Mouse (Mus musculus): ENCODE results near the gene Myh10. TPM values are rescaled to one million over a fixed set of nuclear protein-coding genes. Genes with fewer than 3 reads are reported as not detected.

Myh10 gene
- polyA plus RNA-seq, 1 experiment from 2014 or later = 18.5 TPM

- no peak for DNase-seq
- no peaks in the 10 kb centered on the region for H3K27me3 ChIP-seq
- H3K4me1 ChIP-seq (replicated peaks) = peaks cover 5% of the 10 kb centered on the region; the same call in 1 of the 2 replicates
- 64% methylated on average over 5 of the region's 5 CpGs for WGBS (ENCODE audit: insufficient replicate concordance)
- ATAC-seq (ENCODE audit: low read depth) = no peak
- H3K4me2 ChIP-seq = no peak overlapping the region
- no peak overlapping the region for H3K4me3 ChIP-seq (replicated peaks)
- no peak overlapping the region for H3K9ac ChIP-seq
- H3K9me3 ChIP-seq (replicated peaks) = no peaks in the 10 kb centered on the region
- no peak overlapping the region for H3K27ac ChIP-seq
- no peaks in the 10 kb centered on the region for H3K36me3 ChIP-seq
These were observed 18.9 kb upstream of the Myh10 start for GRCm38 (mm10) chr11:68672270-68672970.

GRCm38 (mm10) chr11:68674071-68674470 lies 17.3 kb upstream of the Myh10 start:
- Histone ChIP-seq H3K9ac (no peak overlapping the region), H3K27me3 (no peaks in the 10 kb centered on the region), H3K27ac (no peak overlapping the region), H3K36me3 (no peaks in the 10 kb centered on the region), H3K4me2 (no peak overlapping the region), H3K4me1 (replicated peaks) (peaks cover 5% of the 10 kb centered on the region; the same call in 1 of the 2 replicates), H3K9me3 (replicated peaks) (no peaks in the 10 kb centered on the region), H3K4me3 (replicated peaks) (no peak overlapping the region)
- WGBS (ENCODE audit: insufficient replicate concordance) = 55% methylated on average over 3 of the region's 3 CpGs
- DNase-seq = no peak
- ATAC-seq (ENCODE audit: low read depth) = no peak

GRCm38 (mm10) chr11:68674643-68675042 lies 16.7 kb upstream of the Myh10 start:
- H3K4me3 ChIP-seq (replicated peaks) = no peak overlapping the region
- no peaks in the 10 kb centered on the region for H3K36me3 ChIP-seq
- ATAC-seq (ENCODE audit: low read depth) = no peak
- no peak overlapping the region for H3K9ac ChIP-seq
- H3K4me2 ChIP-seq = no peak overlapping the region
- H3K9me3 ChIP-seq (replicated peaks) = no peaks in the 10 kb centered on the region
- peaks cover 5% of the 10 kb centered on the region; the same call in 1 of the 2 replicates for H3K4me1 ChIP-seq (replicated peaks)
- DNase-seq = no peak
- no peak overlapping the region for H3K27ac ChIP-seq
- no peaks in the 10 kb centered on the region for H3K27me3 ChIP-seq
- 62% methylated on average over 3 of the region's 3 CpGs for WGBS (ENCODE audit: insufficient replicate concordance)

DNA sequence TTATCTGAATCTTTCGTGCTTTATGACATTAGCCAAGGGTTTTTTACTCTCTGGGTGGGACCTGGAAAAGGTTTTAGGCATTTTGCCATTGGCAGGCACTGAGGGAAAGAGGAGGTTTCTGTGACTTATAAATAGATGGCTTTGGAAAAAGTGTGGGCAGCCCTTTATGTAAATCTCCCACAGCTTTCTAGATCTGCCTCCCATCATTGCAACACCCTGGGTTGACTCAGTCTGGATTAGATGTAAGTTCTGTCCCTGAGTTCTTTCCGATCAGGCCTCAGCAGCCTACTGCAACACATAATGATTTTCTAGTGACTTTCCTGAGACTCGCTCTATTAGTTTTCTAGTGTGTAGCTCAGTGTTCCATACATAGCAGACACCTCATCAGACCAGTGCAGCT lies 16.1 kb upstream of the Myh10 start:
- H3K27ac ChIP-seq = no peak overlapping the region
- no peak overlapping the region for H3K4me2 ChIP-seq
- no peak for DNase-seq
- H3K4me3 ChIP-seq (replicated peaks) = no peak overlapping the region
- WGBS (ENCODE audit: insufficient replicate concordance) = 49% methylated on average over 3 of the region's 3 CpGs
- ATAC-seq (ENCODE audit: low read depth) = no peak
- peaks cover 5% of the 10 kb centered on the region; the same call in 1 of the 2 replicates for H3K4me1 ChIP-seq (replicated peaks)
- H3K9ac ChIP-seq = no peak overlapping the region
- H3K9me3 ChIP-seq (replicated peaks) = no peaks in the 10 kb centered on the region
- H3K27me3 ChIP-seq = no peaks in the 10 kb centered on the region
- no peaks in the 10 kb centered on the region for H3K36me3 ChIP-seq

DNA sequence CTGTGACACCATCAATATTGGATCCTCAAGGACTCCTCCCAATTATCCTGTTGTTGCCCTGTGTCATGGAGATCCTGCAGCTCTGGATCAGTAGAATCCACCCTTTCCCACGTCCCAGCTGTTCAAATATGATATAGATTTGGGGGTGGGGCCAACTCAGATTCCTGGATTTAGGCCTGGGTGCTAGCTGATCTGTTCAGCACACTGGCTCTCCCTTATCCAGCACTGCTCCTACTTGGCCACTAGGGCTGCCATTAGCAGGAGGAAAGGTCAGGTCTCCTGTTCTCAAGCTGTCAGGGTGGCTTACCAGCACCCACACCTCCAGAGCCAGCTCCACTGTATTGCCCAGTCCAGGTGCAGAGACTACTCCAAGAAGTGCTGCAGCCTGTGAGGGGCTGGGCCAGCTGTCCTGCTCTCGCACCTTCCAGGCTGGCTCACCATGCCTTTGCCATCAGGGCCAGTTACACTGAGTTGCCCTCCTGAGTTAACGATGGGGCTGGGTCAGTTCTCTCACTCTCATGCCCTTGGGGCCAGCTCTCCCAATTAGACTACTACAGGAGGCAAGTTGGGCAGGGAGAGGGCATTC lies 10.0 kb upstream of the Myh10 start:
- Histone ChIP-seq H3K36me3 (no peaks in the 10 kb centered on the region), H3K27ac (no peak overlapping the region), H3K9ac (no peak overlapping the region), H3K4me3 (replicated peaks) (no peak overlapping the region), H3K4me1 (replicated peaks) (peaks cover 20% of the 10 kb centered on the region), H3K4me2 (no peak overlapping the region), H3K9me3 (replicated peaks) (no peaks in the 10 kb centered on the region), H3K27me3 (no peaks in the 10 kb centered on the region)
- ATAC-seq (ENCODE audit: low read depth) = peak; percentile 45
- 50% methylated on average over 3 of the region's 3 CpGs for WGBS (ENCODE audit: insufficient replicate concordance)
- DNase-seq = peak; percentile 9

DNA sequence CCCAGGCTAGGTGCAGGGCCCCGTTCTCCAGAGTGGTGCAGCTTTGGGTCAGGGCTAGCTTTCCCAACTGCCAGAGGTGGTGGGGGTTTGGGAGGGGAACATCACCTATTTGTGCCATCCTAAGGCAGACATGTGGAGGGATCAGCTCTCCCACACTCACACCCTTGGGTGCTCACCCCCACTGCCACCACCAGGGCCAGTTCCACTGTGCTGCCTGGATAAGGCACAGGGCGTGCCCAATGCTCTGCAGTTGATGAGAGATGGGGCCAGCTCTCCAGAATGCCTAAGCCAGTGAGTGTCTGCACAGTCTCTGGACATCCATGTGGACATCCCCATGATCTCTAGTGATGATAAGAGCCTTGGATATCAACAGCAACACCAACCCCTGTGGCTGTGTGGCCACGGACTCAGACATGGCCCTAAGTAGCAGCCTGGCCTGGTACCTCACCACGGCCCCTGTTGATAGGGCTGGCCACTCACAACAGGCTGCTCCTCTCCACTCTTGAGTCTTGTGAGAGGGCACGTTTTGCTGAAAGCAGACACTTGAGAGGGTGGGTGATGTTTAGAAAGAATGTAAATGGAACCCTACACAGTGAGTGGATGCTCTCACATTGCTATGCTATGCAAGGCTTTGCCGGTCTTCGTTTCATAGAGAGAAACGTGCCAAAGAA lies 9.1 kb upstream of the Myh10 start:
- ATAC-seq (ENCODE audit: low read depth) = peak; percentile 96
- no peak overlapping the region for H3K4me2 ChIP-seq
- no peaks in the 10 kb centered on the region for H3K36me3 ChIP-seq
- H3K9me3 ChIP-seq (replicated peaks) = no peaks in the 10 kb centered on the region
- H3K27me3 ChIP-seq = no peaks in the 10 kb centered on the region
- no peak overlapping the region for H3K4me3 ChIP-seq (replicated peaks)
- peaks cover 20% of the 10 kb centered on the region for H3K4me1 ChIP-seq (replicated peaks)
- DNase-seq = peak; percentile 45
- WGBS (ENCODE audit: insufficient replicate concordance) = 67% methylated on average over 8 of the region's 8 CpGs
- H3K27ac ChIP-seq = no peak overlapping the region
- H3K9ac ChIP-seq = no peak overlapping the region

DNA sequence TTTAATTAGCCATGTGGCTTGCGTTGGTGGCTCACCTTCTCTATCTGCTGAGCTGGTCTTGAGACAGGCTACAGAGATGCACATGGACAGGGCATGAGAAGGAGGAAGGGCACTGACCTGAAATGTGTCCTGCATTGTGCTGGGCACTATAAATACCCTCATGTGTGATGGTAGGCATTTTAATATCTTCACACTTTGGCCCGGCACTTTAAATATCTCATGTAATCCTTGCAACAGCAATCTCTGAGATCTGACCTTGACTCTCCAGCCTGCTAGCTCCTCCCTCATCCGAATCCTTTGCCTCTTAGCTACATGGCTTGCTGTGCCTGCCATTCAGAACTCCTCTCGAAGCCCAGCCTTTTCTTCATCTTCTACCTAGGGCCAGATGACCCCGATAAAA lies 5.4 kb upstream of the Myh10 start:
- H3K36me3 ChIP-seq = no peaks in the 10 kb centered on the region
- no peak overlapping the region for H3K4me3 ChIP-seq (replicated peaks)
- H3K4me2 ChIP-seq = no peak overlapping the region
- no peak for DNase-seq
- peaks cover 32% of the 10 kb centered on the region for H3K4me1 ChIP-seq (replicated peaks)
- no peaks in the 10 kb centered on the region for H3K27me3 ChIP-seq
- no peaks in the 10 kb centered on the region for H3K9me3 ChIP-seq (replicated peaks)
- ATAC-seq (ENCODE audit: low read depth) = no peak
- no peak overlapping the region for H3K27ac ChIP-seq
- WGBS (ENCODE audit: insufficient replicate concordance) = 61% methylated on average over 5 of the region's 5 CpGs
- H3K9ac ChIP-seq = no peak overlapping the region

DNA sequence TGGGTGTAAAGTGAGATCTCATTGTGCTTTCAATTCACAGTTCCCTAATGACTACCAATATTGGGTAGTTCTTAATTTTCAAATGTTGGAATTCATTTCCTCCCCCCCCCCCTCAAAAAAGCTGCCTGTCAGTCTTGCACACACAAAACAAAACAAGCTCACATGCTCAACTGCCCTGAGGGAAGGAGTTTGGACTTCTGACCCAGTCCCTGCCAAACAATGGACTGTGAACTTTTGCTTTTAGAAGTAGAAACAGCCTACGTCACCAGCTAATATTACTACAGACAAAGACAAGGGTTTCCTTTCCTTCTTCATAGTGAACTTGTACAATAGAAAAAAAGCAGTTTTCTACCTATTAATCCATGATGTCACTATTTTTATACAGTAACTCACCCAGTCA lies 2.1 kb upstream of the Myh10 start:
- H3K4me2 ChIP-seq = no peak overlapping the region
- ATAC-seq (ENCODE audit: low read depth) (no peak), DNase-seq (no peak)
- WGBS (ENCODE audit: insufficient replicate concordance) = 73% methylated on average over 1 of the region's 1 CpGs
- no peak overlapping the region for H3K27ac ChIP-seq
- no peaks in the 10 kb centered on the region for H3K9me3 ChIP-seq (replicated peaks)
- no peaks in the 10 kb centered on the region for H3K27me3 ChIP-seq
- H3K4me1 ChIP-seq (replicated peaks) = peaks cover 34% of the 10 kb centered on the region
- H3K36me3 ChIP-seq = no peaks in the 10 kb centered on the region
- H3K4me3 ChIP-seq (replicated peaks) = no peak overlapping the region
- H3K9ac ChIP-seq = no peak overlapping the region

- Histone ChIP-seq H3K27me3 (no peaks in the 10 kb centered on the region), H3K4me1 (replicated peaks) (peaks cover 44% of the 10 kb centered on the region), H3K36me3 (no peaks in the 10 kb centered on the region), H3K27ac (no peak overlapping the region), H3K4me3 (replicated peaks) (no peak overlapping the region), H3K4me2 (no peak overlapping the region), H3K9ac (no peak overlapping the region), H3K9me3 (replicated peaks) (no peaks in the 10 kb centered on the region)
- ATAC-seq (ENCODE audit: low read depth) (no peak), DNase-seq (no peak)
- WGBS (ENCODE audit: insufficient replicate concordance) = 43% methylated on average over 5 of the region's 5 CpGs
These were observed 894 bp upstream of the Myh10 start for GRCm38 (mm10) chr11:68690465-68690864.

DNA sequence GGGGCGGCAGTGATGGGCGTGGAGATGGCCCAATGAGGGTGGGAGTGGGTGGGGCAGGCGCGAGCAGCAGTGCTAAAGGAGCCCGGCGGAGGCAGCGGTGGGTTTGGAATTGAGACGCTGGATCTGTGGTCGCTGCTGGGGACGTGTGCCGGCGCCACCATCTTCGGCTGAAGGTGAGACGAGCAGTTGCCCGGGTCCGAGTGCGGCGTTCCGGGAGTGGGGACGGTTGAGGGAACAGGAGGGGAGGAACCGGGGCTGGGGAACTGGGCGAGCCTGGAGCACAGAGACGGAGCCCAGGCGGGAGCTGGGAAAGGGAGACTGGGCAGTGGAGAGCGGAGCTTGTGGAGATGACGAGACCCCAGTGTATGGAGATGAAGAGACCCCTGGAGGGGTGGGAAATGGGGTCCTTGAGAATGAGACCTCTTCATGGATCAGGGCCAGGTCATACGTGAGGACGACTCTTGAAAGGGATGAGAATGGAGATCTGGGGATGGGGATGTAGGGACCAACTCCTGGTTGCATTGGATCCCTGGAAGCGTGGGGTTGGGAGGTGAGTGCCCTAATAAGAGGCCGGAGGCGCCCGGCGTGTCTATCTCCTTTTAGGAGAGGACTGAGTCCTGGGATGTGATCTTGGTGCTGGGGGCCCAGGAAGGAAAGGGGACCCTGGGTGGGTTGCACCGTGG lies 792 bp downstream of the Myh10 start:
- H3K27me3 ChIP-seq = no peaks in the 10 kb centered on the region
- ATAC-seq (ENCODE audit: low read depth) (peak; percentile 22), DNase-seq (no peak)
- under 1% methylated on average over 34 of the region's 34 CpGs for WGBS (ENCODE audit: insufficient replicate concordance)
- peaks cover 47% of the 10 kb centered on the region for H3K4me1 ChIP-seq (replicated peaks)
- H3K9ac ChIP-seq = peak overlapping the region; percentile 84
- no peaks in the 10 kb centered on the region for H3K9me3 ChIP-seq (replicated peaks)
- peak overlapping the region; percentile 82 for H3K27ac ChIP-seq
- peak overlapping the region; percentile 69 for H3K4me3 ChIP-seq (replicated peaks)
- H3K36me3 ChIP-seq = no peaks in the 10 kb centered on the region
- peak overlapping the region; percentile 86 for H3K4me2 ChIP-seq

DNA sequence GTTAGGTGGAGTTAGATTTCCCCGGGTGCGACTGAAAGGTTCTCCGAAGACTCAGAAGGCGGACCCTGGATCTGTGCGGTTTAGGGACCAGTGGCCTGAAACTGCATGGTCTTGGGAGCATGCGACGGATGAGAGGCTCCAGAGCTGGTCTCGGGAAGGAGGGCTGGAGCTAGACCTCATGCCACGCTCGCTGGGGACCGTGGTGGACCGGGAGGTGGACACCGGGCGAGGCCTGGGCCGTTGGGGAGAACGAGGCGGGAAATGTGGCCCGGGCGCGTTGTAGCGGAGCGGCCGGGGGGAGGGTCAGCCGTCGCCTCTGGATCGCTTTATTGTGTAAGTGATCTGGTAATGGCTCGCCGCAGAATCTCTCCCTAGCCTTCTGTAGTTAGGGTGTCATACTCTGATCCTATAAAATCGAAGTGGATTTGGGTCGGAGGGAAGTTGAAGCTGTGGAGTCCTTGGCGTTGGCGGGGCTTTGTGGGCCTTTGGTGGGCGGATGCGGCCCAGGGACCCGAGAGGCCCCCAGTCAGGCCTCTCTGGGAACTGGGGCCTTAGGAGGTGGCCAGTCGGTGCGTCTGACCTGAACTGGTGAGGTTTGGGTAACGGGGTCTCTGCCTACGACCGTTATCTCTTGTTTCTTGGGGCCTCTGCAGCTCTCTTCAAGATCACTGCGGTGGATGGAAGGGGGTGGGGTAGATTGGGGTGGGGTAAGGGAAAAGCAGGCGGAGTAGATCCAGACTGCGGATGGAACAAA lies 1.5 kb downstream of the Myh10 start:
- no peaks in the 10 kb centered on the region for H3K27me3 ChIP-seq

More for the DNA sequence above, 1.5 kb downstream of the Myh10 start:
- ATAC-seq (ENCODE audit: low read depth) (peak; percentile 35), DNase-seq (peak; percentile 27)
- H3K4me3 ChIP-seq (replicated peaks) = peak overlapping the region; percentile 69
- peak overlapping the region; percentile 84 for H3K9ac ChIP-seq
- H3K4me2 ChIP-seq = peak overlapping the region; percentile 86
- no peaks in the 10 kb centered on the region for H3K36me3 ChIP-seq
- no peaks in the 10 kb centered on the region for H3K9me3 ChIP-seq (replicated peaks)
- peak overlapping the region; percentile 82 for H3K27ac ChIP-seq
- WGBS (ENCODE audit: insufficient replicate concordance) = under 1% methylated on average over 43 of the region's 43 CpGs
- peaks cover 47% of the 10 kb centered on the region for H3K4me1 ChIP-seq (replicated peaks)
